Mouse (Mus musculus) urinary bladder, postnatal 25 days (tissue): Measurements from ENCODE around the gene Cyba.

ENCODE experiments used
- DNase-seq: peaks from one replicate; pipeline ENCODE4 v3.0.0; 2022; ENCODE audit warnings: low spot score

The Cyba gene

DNA sequence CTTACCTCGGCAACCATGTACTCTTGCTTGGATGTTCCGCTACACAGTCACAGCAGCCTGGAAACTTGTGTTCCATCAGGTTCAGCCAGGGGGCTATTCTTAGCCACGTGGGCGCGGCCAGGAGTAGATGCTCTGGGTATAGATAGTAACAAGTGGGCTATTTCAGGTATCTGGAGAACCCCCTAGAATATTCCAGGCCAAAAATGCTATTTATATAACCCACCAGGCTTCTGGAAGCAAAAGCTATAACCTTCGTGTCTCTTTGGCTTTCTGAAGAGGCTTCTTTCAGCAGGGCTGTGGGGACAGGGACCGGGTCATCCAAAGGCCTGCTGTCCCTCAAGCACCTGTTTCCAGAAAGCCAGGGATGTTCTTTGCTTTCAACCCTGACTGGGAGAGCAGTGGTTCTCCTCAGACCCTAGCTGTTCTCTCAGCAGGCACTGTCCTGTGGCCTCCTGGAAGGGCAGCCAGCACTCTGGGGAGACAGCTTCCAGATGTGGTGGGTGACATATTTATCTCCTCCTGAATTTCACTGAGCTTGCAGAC is 18.5 kb upstream of the Cyba start:
- no peak for DNase-seq

DNA sequence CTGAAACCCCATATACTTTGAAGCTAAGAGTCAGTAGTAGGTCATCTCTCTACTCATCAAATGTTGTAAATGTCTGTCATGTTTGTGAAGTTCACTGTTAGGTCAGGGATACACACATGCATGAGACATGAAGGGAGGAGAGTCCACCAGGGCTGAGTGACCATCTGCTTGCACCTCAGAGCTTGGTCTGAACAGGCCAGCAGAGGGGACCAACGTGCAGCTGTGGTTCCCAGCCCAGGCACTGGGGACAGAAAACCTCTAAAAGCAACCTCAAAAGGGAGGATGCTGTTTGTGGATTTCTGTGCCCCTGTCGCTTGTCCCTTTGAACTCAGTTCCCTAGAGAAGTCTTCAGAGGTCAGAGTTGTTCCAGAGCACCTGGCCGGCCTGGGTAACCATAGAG is 12.5 kb upstream of the Cyba start:
- no peak for DNase-seq

DNA sequence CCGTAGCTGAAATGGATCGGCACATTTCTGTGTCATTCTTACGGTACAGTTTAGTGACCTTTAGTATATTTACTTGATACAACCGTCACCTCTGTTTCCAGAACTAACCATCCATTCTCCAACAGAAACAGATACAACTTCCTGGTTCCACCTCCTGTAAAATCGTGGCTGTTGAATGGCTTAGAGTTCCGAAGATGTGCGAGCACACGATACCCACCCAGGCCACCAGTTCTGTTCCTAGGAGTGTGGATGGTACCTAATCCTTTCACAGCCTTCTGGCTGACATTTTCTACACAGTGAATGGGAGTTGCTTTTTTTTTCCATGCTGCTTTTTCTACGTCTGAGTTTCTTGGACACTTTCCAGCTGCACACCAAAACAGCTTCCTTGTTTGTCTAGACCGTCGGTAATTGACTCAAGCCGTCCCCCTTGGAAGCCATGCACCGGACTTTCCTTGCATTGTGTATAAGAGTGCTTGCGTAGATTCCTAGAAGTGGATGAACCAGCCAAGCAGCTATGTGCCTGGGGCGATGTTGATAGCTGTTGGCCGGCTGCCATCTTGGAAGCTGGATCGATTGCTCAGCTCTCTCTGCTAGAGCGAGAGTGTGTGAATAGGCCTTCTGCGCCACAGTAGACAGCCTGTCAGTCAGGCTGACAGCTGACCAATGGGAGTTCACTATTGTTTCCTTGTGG is 11.5 kb upstream of the Cyba start:
- peak; percentile 82 for DNase-seq

- peak; percentile 94 for DNase-seq
Observed at GRCm38 (mm10) chr8:122443262-122444006, 10.7 kb upstream of the Cyba start, which contains the start of gene Mvd. TSS of gene Mvd (minus strand) at chr8:122443422.

DNA sequence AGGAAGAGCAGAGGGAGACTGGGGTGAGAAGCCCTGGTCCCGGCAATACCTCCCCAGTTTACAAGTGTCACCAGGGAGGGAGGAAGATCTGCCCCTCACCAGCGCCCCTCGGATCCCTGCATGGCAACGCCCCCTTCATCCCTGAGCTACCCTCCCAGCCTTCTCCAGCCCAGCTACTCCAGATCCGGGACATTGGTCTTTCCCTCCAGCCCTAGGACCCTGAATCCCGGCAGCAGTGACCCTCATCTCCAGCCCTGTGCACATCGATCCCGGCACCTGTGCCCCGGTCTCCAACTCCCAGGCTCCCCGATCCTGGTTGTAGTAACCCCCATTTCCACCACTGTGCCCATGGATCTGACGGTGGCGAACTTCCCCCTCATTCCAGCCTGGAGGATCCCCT is 10.1 kb upstream of the Cyba start:
- DNase-seq = no peak

GRCm38 (mm10) chr8:122442356-122442755 is 9.6 kb upstream of the Cyba start:
- DNase-seq = no peak

DNA sequence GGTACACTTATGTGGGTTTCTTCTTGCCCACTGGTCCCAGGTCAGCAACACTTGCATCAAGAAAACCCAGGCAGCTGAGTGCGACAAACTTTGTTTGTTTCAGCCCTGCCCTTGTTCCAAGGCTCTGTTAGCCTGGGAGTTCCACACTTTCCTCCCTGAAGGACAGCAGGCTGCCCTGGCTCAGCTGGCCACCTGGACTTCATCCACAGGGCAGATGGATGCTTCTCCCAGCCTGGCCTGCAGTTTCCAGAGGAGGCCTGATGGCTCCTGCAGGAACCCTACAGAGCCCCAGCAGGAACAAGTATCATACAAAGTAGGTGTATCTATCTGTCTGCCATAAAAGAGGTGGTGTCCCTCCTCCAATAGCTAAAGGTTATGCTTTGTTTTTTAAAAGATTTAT is 8.6 kb upstream of the Cyba start:
- DNase-seq = no peak

DNA sequence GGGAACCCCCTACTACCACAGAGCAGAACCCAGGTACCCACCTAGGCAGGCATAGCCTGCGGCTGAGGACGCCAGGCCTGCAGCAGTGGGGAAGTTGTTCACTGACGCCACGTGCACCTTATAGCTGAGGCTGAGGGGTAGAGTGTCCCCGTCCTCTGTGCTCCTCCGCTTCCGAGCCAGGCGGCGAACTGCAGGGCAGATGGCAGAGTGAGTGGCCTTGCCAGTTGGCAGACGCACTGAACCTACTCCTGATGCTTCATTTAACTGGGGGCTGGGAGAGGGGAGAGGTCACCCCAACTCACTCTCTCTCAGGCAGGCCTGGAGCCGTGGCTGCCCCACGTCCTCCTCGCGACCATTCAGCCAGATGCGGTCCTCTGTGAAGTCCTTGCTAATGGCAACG is 6.6 kb upstream of the Cyba start:
- no peak for DNase-seq

GRCm38 (mm10) chr8:122437708-122438331 is 5.1 kb upstream of the Cyba start:
- no peak for DNase-seq

DNA sequence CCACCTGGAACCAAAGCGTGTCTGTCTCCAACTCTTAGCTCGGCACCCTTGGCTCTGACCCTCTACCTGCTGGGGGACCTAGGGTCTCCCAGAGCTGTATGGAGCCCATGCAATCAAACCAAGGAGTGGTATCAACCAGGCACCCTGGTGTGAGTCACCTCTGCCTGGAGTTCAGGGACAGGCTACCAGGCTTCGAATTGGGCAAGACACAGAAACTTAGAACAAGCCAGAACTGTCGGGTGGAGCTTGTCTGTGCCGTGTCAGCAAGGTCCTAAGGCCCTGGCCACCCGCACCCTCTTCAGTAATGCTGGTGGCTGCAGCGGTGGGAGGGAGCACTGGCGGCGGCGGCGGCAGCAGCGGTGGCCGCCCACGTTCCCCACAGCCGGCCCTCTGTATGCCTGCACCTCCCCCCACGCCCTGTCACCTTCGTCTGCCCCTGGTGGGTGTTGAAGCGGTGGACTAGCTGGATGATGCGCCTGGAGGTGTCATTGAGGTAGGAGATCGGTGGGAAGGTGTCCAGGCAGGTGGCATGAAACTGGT is 3.9 kb upstream of the Cyba start:
- DNase-seq = no peak

GRCm38 (mm10) chr8:122436146-122436545 is 3.4 kb upstream of the Cyba start:
- DNase-seq = no peak

GRCm38 (mm10) chr8:122435375-122435774 is 2.6 kb upstream of the Cyba start:
- no peak for DNase-seq

- no peak for DNase-seq
Observed at GRCm38 (mm10) chr8:122433269-122433905, 657 bp upstream of the Cyba start.

DNA sequence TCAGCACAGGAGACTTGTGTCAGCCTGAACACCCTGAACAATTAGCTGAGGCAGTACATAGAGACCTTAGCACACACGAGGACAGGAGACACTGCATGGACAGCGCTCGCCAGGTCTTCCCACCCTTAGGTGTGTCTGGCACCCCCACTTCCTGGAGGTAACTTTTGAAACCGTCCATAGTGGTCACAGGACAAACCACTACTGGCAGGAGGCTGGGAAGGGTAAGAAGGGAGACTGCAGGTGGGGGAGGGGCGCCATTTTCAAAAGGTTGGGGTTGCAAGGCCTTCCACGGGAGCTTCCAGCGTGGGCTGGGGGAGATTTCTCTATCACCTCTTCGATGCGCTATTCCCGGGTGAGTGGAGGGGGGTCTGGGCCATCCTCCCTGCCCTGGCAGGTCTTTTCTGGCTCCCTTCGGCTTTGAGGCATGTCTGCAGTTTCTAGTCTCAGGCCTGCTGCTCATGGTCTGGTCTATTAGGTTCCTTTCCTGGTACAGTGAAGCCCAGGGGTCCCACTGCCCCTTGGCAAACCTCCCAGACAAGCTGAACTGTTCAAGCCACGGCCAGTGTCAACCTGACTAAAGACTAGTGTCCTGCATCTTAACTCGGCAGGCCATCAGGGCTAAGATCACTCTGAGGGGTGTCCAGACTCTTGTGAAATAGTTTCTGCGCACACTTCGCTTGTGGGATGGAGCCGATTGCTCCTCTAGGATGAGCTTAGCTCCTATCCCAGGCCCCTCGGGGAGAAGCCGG is 862 bp downstream of the Cyba start:
- DNase-seq = no peak

DNA sequence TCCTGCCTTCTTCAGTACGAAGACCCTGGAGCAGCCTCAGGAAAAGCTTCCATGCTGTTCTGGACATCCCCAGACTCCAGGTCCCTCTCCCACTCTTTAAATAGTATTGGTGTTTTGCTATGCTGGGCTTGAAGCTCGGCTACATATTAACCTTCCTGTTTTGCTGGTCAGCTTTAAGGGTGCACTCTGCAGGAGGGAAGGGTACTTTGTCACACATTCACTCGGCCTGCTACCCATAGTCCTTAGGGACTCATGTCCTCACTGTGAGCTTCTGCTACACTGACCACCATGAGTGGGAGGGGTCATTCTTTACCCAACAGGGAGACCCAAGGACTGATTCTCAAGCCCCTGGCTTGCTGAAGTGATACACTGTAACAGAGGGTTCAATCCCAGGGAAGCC is 2.1 kb downstream of the Cyba start:
- no peak for DNase-seq

GRCm38 (mm10) chr8:122430058-122430636 is 2.6 kb downstream of the Cyba start:
- DNase-seq = no peak

DNA sequence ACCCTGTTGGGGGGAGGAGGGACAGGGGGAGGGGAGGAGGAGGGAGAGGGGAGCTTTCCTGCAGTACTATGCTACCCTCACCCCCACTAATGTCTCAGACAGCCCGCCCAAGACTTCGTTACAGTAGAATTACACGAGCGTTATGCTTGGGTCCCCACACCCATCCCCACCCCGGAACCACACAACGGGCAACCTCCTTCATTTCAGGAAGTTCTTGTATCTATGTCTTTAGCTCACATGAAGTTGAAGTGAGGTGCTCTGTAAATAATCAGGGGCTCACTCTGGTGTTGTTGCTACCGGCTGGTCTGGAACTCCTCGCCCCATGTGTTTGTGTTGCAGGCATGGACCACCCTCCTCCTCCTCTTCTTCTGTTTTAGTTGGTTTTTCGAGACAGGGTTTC is 4.6 kb downstream of the Cyba start:
- DNase-seq = no peak

- no peak for DNase-seq
Observed at GRCm38 (mm10) chr8:122427607-122428006, 5.1 kb downstream of the Cyba start.

- no peak for DNase-seq
Observed at GRCm38 (mm10) chr8:122426145-122426544, 6.6 kb downstream of the Cyba start.

- no peak for DNase-seq
Observed at GRCm38 (mm10) chr8:122423659-122424058, 9.1 kb downstream of the Cyba start.

- no peak for DNase-seq
Observed at GRCm38 (mm10) chr8:122423217-122423616, 9.5 kb downstream of the Cyba start.
